Mouse (Mus musculus): Measurements from ENCODE around the gene Gabpb2. TPM values are rescaled to one million over a fixed set of nuclear protein-coding genes. Genes with fewer than 3 reads are reported as not detected.
"Not testable (repeated sequence)": the region's sequence is repeated elsewhere in the genome, so short reads cannot be mapped to it uniquely, and the experiment has no call there.

The Gabpb2 gene
- total and polyA plus RNA-seq, 3 experiments: 72.2 to 92.8 (median 82.2) TPM

DNA sequence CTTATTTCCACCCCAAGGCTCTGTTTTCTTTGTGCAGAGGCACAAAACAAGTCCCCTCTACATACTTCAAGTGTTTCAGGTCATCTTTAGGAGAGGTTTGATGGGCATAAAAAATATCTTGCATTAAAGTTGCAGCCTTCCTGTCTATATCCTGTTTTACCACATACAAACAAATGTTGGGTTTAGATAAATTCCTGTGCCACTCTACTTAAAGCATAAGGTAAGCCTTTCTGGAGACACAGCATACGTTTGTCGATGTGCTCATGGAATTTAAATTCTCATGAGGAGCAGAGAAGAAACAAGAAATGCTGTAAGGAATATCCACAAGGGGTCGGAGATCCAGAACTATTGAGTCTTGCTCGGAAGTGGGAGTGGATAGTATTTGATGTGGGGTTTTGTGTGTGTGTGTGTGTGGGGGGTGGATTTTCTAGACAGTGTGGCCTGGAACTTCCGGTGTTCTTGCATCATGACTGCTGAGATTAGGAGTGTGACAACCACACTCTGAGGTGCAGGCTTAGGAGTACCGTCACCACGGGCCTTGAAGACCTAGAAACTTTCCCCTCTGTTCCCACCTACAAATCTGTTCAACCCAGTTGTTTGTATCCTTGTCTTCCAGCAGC, 82.2 kb downstream of the Gabpb2 start (continued):
- TF ChIP-seq CTCF (IDR thresholded peaks at IDR 0.05 in 2 of 3, conservative IDR thresholded peaks at IDR 0.05 in 1 of 3; ENCODE audit: control insufficient read depth in 1 of 3, insufficient read depth in 1 of 3, low read depth in 2 of 3, low read length in 3 of 3, poor library complexity in 1 of 3, severe bottlenecking in 1 of 3) (no peak), ELF1 (IDR thresholded peaks at IDR 0.05; ENCODE audit: low read depth, low read length) (peak; percentile 68), TBP (IDR thresholded peaks at IDR 0.05; ENCODE audit: low read depth, low read length) (peak; percentile 76), USF2 (IDR thresholded peaks at IDR 0.05; ENCODE audit: borderline replicate concordance in 1 of 2, insufficient read depth in 1 of 2, low read depth in 1 of 2, low read length in 2 of 2) (no peak), JUND (IDR thresholded peaks at IDR 0.05; ENCODE audit: low read depth, low read length) (0 out of 2 replicates have a peak, but pooled peaks have one; percentile 5)

DNA sequence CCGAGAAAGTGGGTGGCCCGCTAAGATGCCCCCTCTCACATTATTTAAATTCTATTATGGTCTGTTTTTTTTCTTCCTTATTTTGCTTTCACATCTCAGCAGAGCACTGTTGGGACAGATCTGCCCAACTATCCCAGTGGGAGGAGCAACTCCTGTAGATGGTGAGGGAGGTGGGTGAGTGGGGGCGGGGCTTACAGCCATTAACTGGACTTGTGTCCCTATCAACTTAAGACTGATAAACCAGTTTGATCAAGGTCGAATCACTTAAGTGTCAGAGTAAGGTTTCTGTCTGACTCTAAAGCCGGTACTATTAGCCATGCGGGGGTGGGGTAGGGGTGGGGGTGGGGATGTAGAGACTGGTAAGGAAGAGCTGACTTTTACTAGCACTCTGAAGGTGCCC, 82.7 kb downstream of the Gabpb2 start:
- H3K9me3 ChIP-seq (replicated peaks; ENCODE audit: insufficient read depth, low read length): no peaks in the 10 kb centered on the region
- peaks cover 12 to 24% of the 10 kb centered on the region in 2 experiments for H3K4me1 ChIP-seq (ENCODE audit: control insufficient read depth in 1 of 2, insufficient read depth in 2 of 2, low read length in 2 of 2)
- peaks cover 0 to 20% of the 10 kb centered on the region in 2 experiments for H3K36me3 ChIP-seq (ENCODE audit: control insufficient read depth in 1 of 2, insufficient read depth in 2 of 2, low read length in 2 of 2)
- H3K4me3 ChIP-seq (ENCODE audit: control insufficient read depth in 1 of 2, insufficient read depth in 1 of 2, low read depth in 2 of 2, low read length in 2 of 2): peak overlapping the region; percentile 55 to 86
- peak overlapping the region; percentile 67 for H3K9ac ChIP-seq (ENCODE audit: control insufficient read depth, low read depth, low read length, poor library complexity, severe bottlenecking)
- H3K27me3 ChIP-seq (ENCODE audit: control insufficient read depth in 1 of 2, insufficient read depth in 2 of 2, low read length in 2 of 2): no peaks in the 10 kb centered on the region
- H3K27ac ChIP-seq (ENCODE audit: control insufficient read depth, low read depth, low read length): peak overlapping the region; percentile 79
- TF ChIP-seq CTCF (IDR thresholded peaks at IDR 0.05 in 2 of 3, conservative IDR thresholded peaks at IDR 0.05 in 1 of 3; ENCODE audit: control insufficient read depth in 1 of 3, insufficient read depth in 1 of 3, low read depth in 2 of 3, low read length in 3 of 3, poor library complexity in 1 of 3, severe bottlenecking in 1 of 3) (no peak), MYB (IDR thresholded peaks at IDR 0.05; ENCODE audit: low read depth, low read length) (no peak), GABPA (IDR thresholded peaks at IDR 0.05; ENCODE audit: low read depth, low read length) (no peak), CHD2 (IDR thresholded peaks at IDR 0.05; ENCODE audit: low read length) (peak; percentile 67), NELFE (IDR thresholded peaks at IDR 0.05; ENCODE audit: low read depth, low read length) (peak; percentile 54; the same call in 1 of the 2 replicates), ZNF384 (IDR thresholded peaks at IDR 0.05; ENCODE audit: low read depth, low read length) (peak; percentile 62), UBTF (IDR thresholded peaks at IDR 0.05; ENCODE audit: borderline replicate concordance, insufficient read depth, low read depth, low read length) (no peak), RCOR1 (IDR thresholded peaks at IDR 0.05; ENCODE audit: low read depth, low read length) (peak; percentile 25; the same call in 1 of the 2 replicates), HCFC1 (IDR thresholded peaks at IDR 0.05; ENCODE audit: low read depth, low read length) (peak; percentile 65), CHD1 (IDR thresholded peaks at IDR 0.05; ENCODE audit: low read depth, low read length) (peak; percentile 77), SIN3A (IDR thresholded peaks at IDR 0.05; ENCODE audit: low read length) (peak; percentile 8; the same call in 1 of the 2 replicates), BHLHE40 (IDR thresholded peaks at IDR 0.05; ENCODE audit: borderline replicate concordance, low read depth, low read length) (0 out of 2 replicates have a peak, but pooled peaks have one; percentile 21), MAFK (IDR thresholded peaks at IDR 0.05; ENCODE audit: borderline replicate concordance, low read depth, low read length) (no peak), POLR2AphosphoS2 (IDR thresholded peaks at IDR 0.05; ENCODE audit: low read length) (peak; percentile 66; the same call in 1 of the 2 replicates), ELF1 (IDR thresholded peaks at IDR 0.05; ENCODE audit: low read depth, low read length) (0 out of 2 replicates have a peak, but pooled peaks have one; percentile 48), TBP (IDR thresholded peaks at IDR 0.05; ENCODE audit: low read depth, low read length) (peak; percentile 27; the same call in 1 of the 2 replicates)
- peak; percentile 94 for DNase-seq (ENCODE audit: low read depth, low spot score)
- H3K79me2 ChIP-seq (ENCODE audit: control insufficient read depth, insufficient read depth, low read length, poor library complexity): peaks cover 11% of the 10 kb centered on the region

DNA sequence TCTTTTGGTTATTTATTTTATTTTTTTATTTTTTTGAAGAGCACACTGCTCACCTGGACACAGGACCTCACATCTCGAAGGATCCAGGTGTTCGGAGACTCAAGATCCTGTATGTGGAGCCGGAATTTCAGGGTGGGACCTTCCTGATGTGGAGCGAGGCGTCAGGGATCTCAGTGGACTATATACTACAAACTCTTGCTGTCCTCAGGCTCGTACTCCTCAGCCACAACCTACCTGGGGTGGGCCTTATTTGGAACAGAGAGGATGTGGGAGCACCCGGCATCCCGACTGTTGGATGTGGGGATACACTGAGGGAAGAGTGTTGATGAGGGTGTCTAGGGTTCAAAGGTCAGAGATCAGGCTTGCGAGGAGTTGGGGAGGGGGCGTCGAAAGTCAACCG, 83.6 kb downstream of the Gabpb2 start:
- H3K36me3 ChIP-seq (ENCODE audit: control insufficient read depth in 1 of 2, insufficient read depth in 2 of 2, low read length in 2 of 2): peaks cover 0 to 20% of the 10 kb centered on the region in 2 experiments; a peak in 3 of 4 replicates

More for the DNA sequence above, 83.6 kb downstream of the Gabpb2 start:
- not testable (repeated sequence) for H3K27me3 ChIP-seq (ENCODE audit: control insufficient read depth in 1 of 2, insufficient read depth in 2 of 2, low read length in 2 of 2); H3K4me3 ChIP-seq (ENCODE audit: control insufficient read depth in 1 of 2, insufficient read depth in 1 of 2, low read depth in 2 of 2, low read length in 2 of 2); H3K9ac ChIP-seq (ENCODE audit: control insufficient read depth, low read depth, low read length, poor library complexity, severe bottlenecking); H3K9me3 ChIP-seq (replicated peaks; ENCODE audit: insufficient read depth, low read length); H3K27ac ChIP-seq (ENCODE audit: control insufficient read depth, low read depth, low read length); DNase-seq (ENCODE audit: low read depth, low spot score)
- Histone ChIP-seq H3K79me2 (ENCODE audit: control insufficient read depth, insufficient read depth, low read length, poor library complexity) (peaks cover 11% of the 10 kb centered on the region), H3K4me1 (ENCODE audit: control insufficient read depth in 1 of 2, insufficient read depth in 2 of 2, low read length in 2 of 2) (peaks cover 12 to 24% of the 10 kb centered on the region in 2 experiments)
